Mouse (Mus musculus) bone marrow, adult 2 months (tissue): Measurements from ENCODE around the gene Kalrn.

ENCODE experiments used
- CTCF ChIP-seq: fragments of 200-500 bp; IDR thresholded peaks from 2 replicates; pipeline ENCODE4 v1.5.1; 2011; ENCODE audit warnings: low read length, control low read depth; ENCODE audit not compliant: control insufficient read depth, insufficient read depth
- POLR2A ChIP-seq: fragments of 200-500 bp; IDR thresholded peaks from 2 replicates; pipeline ENCODE4 v1.6.1; 2011; ENCODE audit warnings: low read depth, mild to moderate bottlenecking, control low read depth, low read length, borderline replicate concordance; ENCODE audit not compliant: control insufficient read depth

DNA sequence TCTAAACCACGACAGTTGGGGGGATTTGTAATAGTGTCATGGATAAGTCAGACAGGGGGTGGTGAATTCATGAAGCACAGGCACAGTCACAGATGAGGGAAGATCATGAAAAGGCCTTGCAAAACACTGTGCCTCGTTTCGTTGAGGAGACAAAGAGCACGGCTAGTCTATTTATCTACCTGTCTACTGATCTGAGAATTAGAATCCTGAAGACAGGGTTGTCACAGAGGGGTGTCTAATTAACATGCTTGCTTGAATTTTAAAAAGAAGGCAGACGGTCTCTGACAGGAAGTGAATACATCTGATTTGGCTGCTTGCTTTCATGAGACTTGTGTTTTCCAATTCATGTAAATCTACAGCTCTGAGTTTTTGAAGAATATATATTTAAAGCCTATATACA is 52.3 kb downstream of the Kalrn start:
- TF ChIP-seq CTCF (no peak), POLR2A (no peak)
